Mouse (Mus musculus) inflammation-experienced regulatory T-cells, adult 16 weeks (primary cell): ENCODE measurements around the gene Tdpoz3. TPM values are rescaled to one million over a fixed set of nuclear protein-coding genes. Genes with fewer than 3 reads are reported as not detected.

Experiments
- polyA plus RNA-seq: library from polyadenylated mRNA; unstranded; fragments of 100-300 nt; shearing (Covaris generic); gene quantifications from one replicate; pipeline ENCODE4 v1.2.1, GENCODE M21; 2017

The Tdpoz3 gene
- not detected for polyA plus RNA-seq

GRCm38 (mm10) chr3:93825720-93826119 is at the start of gene Tdpoz3:
Gene Tdpoz3 (plus strand): TSS chr3:93826020.

DNA sequence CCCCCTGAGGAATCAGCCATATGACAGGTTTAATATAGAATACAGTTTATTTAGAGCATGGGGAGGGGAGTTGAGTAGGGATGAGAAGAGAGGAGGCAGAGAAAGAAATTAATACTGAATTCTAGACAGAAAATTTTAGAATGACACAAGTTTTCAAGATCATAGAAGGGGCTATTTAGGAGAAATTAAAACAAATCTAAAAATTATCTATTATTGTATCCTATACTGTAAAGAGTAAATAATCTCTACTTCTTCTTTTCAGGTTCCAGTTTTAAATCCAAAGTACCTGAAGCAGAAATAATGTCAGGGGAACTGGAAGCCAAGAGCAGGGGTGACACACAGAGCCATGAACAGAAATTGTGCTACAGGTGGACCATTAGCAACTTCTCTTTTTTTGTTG is 29.7 kb upstream of the Tdpoz3 start, which contains the start of gene Tdpoz4:
Tdpoz4 (plus strand) TSS at position 301 of the 400 bp plus-strand sequence.

Other genes with a start within 250 kb of the Tdpoz3 start
- not detected for gene Tdpoz2, start 173.3 kb upstream of the Tdpoz3 start, polyA plus RNA-seq
- gene Tdpoz1, start 149.7 kb upstream of the Tdpoz3 start, polyA plus RNA-seq: not detected
- not detected for gene Gm37596, start 132.9 kb upstream of the Tdpoz3 start, polyA plus RNA-seq
- not detected for gene Gm5773, start 53.0 kb upstream of the Tdpoz3 start, polyA plus RNA-seq
- gene Tdpoz4, start 29.6 kb upstream of the Tdpoz3 start, polyA plus RNA-seq: not detected
- not detected for gene Gm9117, start 117.5 kb downstream of the Tdpoz3 start, polyA plus RNA-seq
- not detected for gene Tdpoz5, start 135.3 kb downstream of the Tdpoz3 start, polyA plus RNA-seq
- not detected for gene Gm9125, start 228.9 kb downstream of the Tdpoz3 start, polyA plus RNA-seq
- not detected for gene Gm10697, start 246.6 kb downstream of the Tdpoz3 start, polyA plus RNA-seq